Mouse (Mus musculus) hindbrain, embryonic 13.5 days (tissue): ENCODE measurements at regions not wholly inside any gene's neighbourhood (a gene's known extent, or its start where the extent isn't known, plus 50 kb on each side); places are given as distances from the start of the nearest gene placed in this dataset.

Experiments
- ATAC-seq: fragments of 200-750 bp; cut with Nextera tagmentation; 2 replicates; pipeline ENCODE4 v1.8.0; 2017; ENCODE audit warnings: moderate TSS enrichment; ENCODE audit not compliant: low FRiP score
- H3K27ac ChIP-seq: fragments of 300-500 bp; sonication (generic); 2 replicates; pipeline ENCODE4 v1.5.1; 2015; ENCODE audit warnings: inconsistent platforms, mild to moderate bottlenecking, moderate library complexity
- H3K27me3 ChIP-seq: fragments of 300-500 bp; sonication (generic); 2 replicates; pipeline ENCODE4 v1.6.1; 2015; ENCODE audit warnings: mild to moderate bottlenecking, inconsistent platforms
- H3K36me3 ChIP-seq: fragments of 300-500 bp; sonication (generic); 2 replicates; pipeline ENCODE4 v1.6.1; 2015; ENCODE audit warnings: mild to moderate bottlenecking, inconsistent platforms
- H3K4me1 ChIP-seq: fragments of 300-500 bp; sonication (generic); replicated peaks from 2 replicates; pipeline ENCODE4 v1.6.1; 2015; ENCODE audit warnings: inconsistent platforms
- H3K4me2 ChIP-seq: fragments of 300-500 bp; sonication (generic); 2 replicates; pipeline ENCODE4 v1.6.1; 2015; ENCODE audit warnings: inconsistent platforms, mild to moderate bottlenecking, moderate library complexity
- H3K4me3 ChIP-seq: fragments of 300-500 bp; sonication (generic); 2 replicates; pipeline ENCODE4 v1.5.1; 2015; ENCODE audit warnings: mild to moderate bottlenecking, inconsistent platforms
- H3K9ac ChIP-seq: fragments of 300-500 bp; sonication (generic); 2 replicates; pipeline ENCODE4 v1.6.1; 2015; ENCODE audit warnings: mild to moderate bottlenecking, inconsistent platforms
- H3K9me3 ChIP-seq: fragments of 300-500 bp; sonication (generic); 2 replicates; pipeline ENCODE4 v1.6.1; 2016; ENCODE audit warnings: inconsistent platforms
- WGBS: fragments of 180-500 bp; shearing (Covaris S2); methylation state at CpG from one replicate; pipeline ENCODE4 v1.1.7; 2015; 5-methylcytosine and 5-hydroxymethylcytosine counted together

DNA sequence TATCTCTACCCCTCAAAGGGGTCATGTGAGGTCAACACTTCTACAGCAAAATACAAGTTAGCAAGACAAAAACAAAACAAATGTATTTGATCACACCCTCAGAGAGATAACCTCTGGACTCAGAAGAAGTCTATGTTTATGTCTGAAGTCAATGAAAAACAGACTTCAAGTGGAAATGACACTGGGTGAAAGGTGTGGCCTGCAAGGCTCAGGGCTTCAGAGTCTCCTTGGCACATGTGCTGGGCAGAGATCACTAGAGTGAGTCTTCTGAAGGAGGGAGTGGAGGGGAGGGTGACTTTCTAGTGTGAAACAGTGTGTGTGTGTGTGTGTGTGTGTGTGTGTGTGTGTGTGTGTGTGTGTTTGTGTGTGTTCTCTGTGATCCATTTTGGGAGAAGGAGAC, 68.2 kb downstream of the Il12a start:
- no peaks in the 10 kb centered on the region for H3K27me3 ChIP-seq
- H3K36me3 ChIP-seq, result no peaks in the 10 kb centered on the region
- H3K4me3 ChIP-seq, result no peak overlapping the region
- H3K4me2 ChIP-seq, result no peak overlapping the region
- H3K4me1 ChIP-seq, result 0 out of 2 replicates have a peak, but pooled peaks cover 4% of the 10 kb centered on the region
- no peaks in the 10 kb centered on the region for H3K9me3 ChIP-seq
- H3K27ac ChIP-seq, result no peak overlapping the region
- H3K9ac ChIP-seq, result no peak overlapping the region
- no peak for ATAC-seq

DNA sequence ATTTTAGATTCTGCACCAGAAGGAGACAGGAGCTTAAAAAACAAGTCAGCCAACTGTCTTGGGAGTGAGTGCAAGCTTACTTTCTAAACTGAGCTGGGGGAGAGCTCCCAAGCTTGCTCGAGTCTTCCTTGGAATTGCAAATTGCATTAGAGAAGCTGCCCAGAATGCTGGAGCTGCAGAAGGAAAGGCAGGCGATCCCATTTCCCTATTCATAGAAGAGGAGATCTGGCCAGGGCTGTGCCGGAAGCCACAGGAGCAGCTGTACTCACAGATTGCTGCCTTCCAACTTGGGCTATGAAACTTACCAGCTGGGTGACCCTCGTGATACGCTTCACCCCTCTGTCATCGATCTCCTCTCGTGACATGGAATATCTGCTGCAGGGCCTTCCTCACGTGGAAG, 68.9 kb downstream of the Il12a start:
- 65% methylated on average over 8 of the region's 8 CpGs for WGBS
- ATAC-seq, result no peak

DNA sequence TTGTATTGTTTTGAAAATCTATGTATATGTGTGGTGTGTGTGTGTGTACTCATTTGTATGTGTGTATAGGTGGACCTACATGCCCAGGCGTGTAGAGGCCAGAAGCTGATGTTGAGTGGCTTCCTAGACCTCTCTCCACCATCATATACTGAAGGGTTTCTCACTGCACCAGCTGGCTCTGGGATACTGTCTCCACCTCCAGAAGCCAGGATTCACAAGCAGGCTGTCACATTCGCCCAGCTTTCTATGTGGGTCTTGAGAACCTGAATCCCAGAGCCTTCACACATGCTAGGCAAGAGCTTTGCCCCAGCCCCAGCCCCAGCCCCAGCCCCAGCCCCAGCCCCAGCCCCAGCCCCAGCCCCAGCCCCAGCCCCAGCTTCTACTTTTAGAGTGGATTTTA, 70.4 kb downstream of the Il12a start:
- 75% methylated on average over 2 of the region's 2 CpGs for whole genome bisulfite sequencing
- H3K9me3 ChIP-seq, result no peaks in the 10 kb centered on the region
- 0 out of 2 replicates have a peak, but pooled peaks cover 4% of the 10 kb centered on the region for H3K4me1 ChIP-seq
- no peak for ATAC-seq
- H3K9ac ChIP-seq, result no peak overlapping the region
- H3K27ac ChIP-seq, result no peak overlapping the region
- no peak overlapping the region for H3K4me3 ChIP-seq
- H3K36me3 ChIP-seq, result no peaks in the 10 kb centered on the region
- H3K27me3 ChIP-seq, result no peaks in the 10 kb centered on the region
- H3K4me2 ChIP-seq, result no peak overlapping the region

More for the DNA sequence above, 68.9 kb downstream of the Il12a start:
- no peaks in the 10 kb centered on the region for H3K27me3 ChIP-seq
- no peak overlapping the region for H3K4me3 ChIP-seq
- H3K9ac ChIP-seq, result no peak overlapping the region
- no peak overlapping the region for H3K4me2 ChIP-seq
- H3K27ac ChIP-seq, result no peak overlapping the region
- no peaks in the 10 kb centered on the region for H3K9me3 ChIP-seq
- 0 out of 2 replicates have a peak, but pooled peaks cover 4% of the 10 kb centered on the region for H3K4me1 ChIP-seq
- no peaks in the 10 kb centered on the region for H3K36me3 ChIP-seq

DNA sequence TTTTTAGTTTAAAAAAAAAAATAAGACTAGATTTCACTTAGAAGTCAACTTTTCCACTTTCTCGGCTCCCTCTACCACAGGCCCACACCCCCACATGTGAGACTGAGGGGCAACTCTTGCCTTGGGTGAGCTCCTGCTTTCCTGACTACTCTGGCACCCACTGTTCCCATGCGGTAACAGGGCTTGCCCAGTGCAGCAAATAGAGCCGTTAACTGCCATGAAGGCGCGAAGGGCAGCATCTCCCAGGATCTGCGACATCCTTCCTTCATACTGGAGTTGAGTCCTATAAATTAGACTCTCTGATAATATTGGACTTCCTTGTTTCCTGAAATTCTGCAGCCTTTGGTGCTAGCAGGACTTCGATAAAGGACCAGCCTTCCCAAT, 70.8 kb downstream of the Il12a start:
- no peaks in the 10 kb centered on the region for H3K27me3 ChIP-seq
- H3K4me3 ChIP-seq, result no peak overlapping the region
- 74% methylated on average over 7 of the region's 7 CpGs for WGBS
- H3K4me2 ChIP-seq, result no peak overlapping the region
- no peak overlapping the region for H3K27ac ChIP-seq
- no peak overlapping the region for H3K9ac ChIP-seq
- no peaks in the 10 kb centered on the region for H3K36me3 ChIP-seq
- no peaks in the 10 kb centered on the region for H3K9me3 ChIP-seq
- ATAC-seq, result no peak
- 0 out of 2 replicates have a peak, but pooled peaks cover 4% of the 10 kb centered on the region for H3K4me1 ChIP-seq

DNA sequence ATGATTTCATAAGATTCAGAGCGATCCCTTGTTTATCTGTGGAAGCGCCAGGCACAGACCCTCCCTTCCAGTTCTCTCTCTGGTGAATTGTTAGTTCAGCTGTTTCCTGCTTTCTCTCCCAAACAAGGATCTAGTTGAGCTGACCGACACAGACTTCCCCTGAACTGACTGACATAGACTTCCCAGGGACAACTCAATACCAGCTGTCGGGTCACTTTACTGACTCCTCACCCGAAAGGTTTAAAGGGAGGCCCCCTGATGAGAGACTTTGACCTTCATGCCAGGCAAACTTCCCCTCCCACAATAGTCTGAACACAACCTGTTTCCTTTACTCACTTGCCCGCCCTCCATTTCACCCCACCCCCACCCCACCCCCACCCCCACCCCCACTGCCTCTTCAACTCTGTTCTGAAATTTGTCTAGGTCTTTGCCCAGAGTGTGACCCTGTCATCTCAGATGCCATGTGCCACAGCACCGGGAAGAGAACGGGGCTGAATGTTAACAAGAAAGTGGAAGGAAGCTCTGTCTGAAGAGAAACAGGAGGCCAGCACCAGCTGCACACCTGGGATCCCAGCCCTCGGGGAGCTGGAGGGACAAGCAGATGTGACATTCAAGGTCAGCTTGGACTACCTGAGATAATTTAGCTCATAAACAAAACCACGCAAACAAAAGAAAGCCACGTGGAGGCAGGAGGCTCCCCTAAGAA, 71.3 kb downstream of the Il12a start:
- H3K4me2 ChIP-seq, result no peak overlapping the region
- H3K27me3 ChIP-seq, result no peaks in the 10 kb centered on the region
- 43% methylated on average over 11 of the region's 11 CpGs for WGBS
- no peaks in the 10 kb centered on the region for H3K36me3 ChIP-seq
- H3K27ac ChIP-seq, result no peak overlapping the region
- H3K4me1 ChIP-seq, result 0 out of 2 replicates have a peak, but pooled peaks cover 4% of the 10 kb centered on the region
- H3K9ac ChIP-seq, result no peak overlapping the region
- H3K9me3 ChIP-seq, result no peaks in the 10 kb centered on the region
- no peak for ATAC-seq
- H3K4me3 ChIP-seq, result no peak overlapping the region

DNA sequence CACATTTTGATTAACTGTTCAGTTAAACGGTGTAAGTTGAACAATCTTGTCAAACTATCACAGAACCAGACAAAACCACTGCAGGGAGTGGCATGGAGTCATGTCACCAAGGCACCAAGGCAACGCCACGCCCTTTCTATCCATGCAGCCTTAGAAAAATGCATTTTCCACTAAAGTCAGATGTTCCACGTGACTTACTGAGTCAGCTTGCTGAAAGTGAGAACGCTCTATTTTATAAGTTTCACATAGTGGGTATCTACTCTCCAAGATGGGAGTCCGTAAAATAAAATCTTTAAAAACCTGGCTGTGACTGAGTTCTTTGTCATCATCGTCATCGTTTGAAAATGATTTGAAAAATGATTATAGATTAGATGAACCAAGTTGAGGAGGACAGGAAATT, 72.5 kb downstream of the Il12a start:
- H3K9me3 ChIP-seq, result no peaks in the 10 kb centered on the region
- no peak overlapping the region for H3K27ac ChIP-seq
- H3K4me3 ChIP-seq, result no peak overlapping the region
- no peak overlapping the region for H3K9ac ChIP-seq
- ATAC-seq, result no peak
- H3K36me3 ChIP-seq, result no peaks in the 10 kb centered on the region
- H3K4me1 ChIP-seq, result 0 out of 2 replicates have a peak, but pooled peaks cover 4% of the 10 kb centered on the region
- WGBS, result 93% methylated on average over 8 of the region's 8 CpGs
- H3K27me3 ChIP-seq, result no peaks in the 10 kb centered on the region
- H3K4me2 ChIP-seq, result no peak overlapping the region

DNA sequence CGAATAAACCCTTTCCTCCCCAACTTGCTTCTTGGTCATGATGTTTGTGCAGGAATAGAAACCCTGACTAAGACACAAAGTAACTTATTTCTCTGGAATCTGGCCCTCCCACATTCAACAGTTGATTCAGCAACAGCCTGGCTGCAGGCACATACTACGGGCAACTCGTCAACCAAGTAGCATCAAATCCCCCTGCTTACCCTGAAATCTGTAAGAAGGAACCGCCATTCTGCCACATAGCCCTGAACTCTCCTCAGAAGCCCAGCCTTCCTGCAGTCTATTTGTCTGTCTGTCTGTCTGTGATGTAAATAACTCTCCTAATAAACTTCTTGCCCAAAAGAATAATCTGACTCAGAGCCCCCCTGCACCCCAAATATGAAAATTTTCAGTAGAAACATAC, 73.9 kb downstream of the Il12a start:
- H3K9ac ChIP-seq, result no peak overlapping the region
- no peak overlapping the region for H3K4me2 ChIP-seq
- H3K27me3 ChIP-seq, result no peaks in the 10 kb centered on the region
- H3K4me1 ChIP-seq, result 0 out of 2 replicates have a peak, but pooled peaks cover 4% of the 10 kb centered on the region
- no peaks in the 10 kb centered on the region for H3K36me3 ChIP-seq
- no peak overlapping the region for H3K4me3 ChIP-seq
- WGBS, result 95% methylated on average over 4 of the region's 4 CpGs
- no peak for ATAC-seq
- no peaks in the 10 kb centered on the region for H3K9me3 ChIP-seq
- no peak overlapping the region for H3K27ac ChIP-seq

DNA sequence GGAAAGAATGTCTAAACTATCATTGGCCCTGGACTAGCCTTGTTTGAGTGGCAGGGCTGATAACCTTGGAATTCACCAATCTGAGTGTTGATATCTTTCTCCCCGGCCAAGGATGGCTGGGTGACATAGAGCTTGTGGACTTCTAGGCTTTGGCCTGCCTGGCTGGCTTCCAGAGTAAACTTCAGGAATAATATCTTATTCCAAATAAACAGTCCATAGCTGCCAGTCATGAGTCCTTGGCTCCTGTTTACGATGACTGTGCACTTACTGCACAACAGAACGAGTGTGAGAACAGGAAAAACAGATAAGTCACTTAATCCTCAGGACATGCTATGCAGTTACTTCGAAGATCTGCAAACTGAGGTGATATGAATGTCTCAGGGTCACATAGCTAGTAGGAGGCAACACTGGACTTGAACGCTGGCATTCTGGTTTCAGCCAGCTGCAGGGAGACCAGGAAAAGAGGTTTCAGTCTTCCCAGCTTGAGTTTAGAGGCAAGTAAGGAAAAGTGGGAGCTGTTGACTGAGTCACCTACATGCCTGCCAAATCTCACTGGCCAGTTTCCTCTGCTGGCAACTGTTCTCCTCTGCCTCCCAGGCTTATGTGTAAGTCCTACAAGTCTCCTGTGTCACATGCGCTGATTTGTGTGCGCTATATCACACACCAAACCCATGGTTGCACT, 74.6 kb downstream of the Il12a start:
- Histone ChIP-seq H3K9ac (no peak overlapping the region), H3K27me3 (no peaks in the 10 kb centered on the region), H3K9me3 (no peaks in the 10 kb centered on the region), H3K27ac (no peak overlapping the region), H3K4me2 (no peak overlapping the region), H3K4me3 (no peak overlapping the region), H3K4me1 (0 out of 2 replicates have a peak, but pooled peaks cover 4% of the 10 kb centered on the region), H3K36me3 (no peaks in the 10 kb centered on the region)
- no peak for ATAC-seq
- WGBS, result 88% methylated on average over 7 of the region's 7 CpGs

DNA sequence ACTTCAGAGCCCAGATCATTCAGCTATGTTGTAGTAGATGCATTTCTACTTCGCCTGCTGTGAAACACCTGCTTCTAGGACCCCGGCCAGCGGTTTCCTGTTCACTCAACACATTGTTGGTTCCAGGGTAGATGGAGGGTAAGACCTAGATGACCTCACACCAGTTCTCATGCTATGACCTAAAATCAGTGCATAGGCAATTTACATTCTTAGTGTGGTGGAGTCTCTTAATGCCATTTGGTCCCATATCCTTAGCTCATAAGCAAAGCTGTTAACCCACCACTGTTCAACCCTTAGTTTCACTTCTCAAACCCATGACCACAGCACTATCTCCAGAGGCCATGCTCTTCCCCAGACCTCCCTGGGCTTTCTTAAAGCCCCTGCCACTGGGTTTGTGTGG, 81.1 kb downstream of the Il12a start:
- H3K27me3 ChIP-seq, result no peaks in the 10 kb centered on the region
- no peaks in the 10 kb centered on the region for H3K9me3 ChIP-seq
- H3K36me3 ChIP-seq, result no peaks in the 10 kb centered on the region
- H3K4me1 ChIP-seq, result no peaks in the 10 kb centered on the region
- no peak overlapping the region for H3K9ac ChIP-seq
- H3K27ac ChIP-seq, result no peak overlapping the region
- no peak overlapping the region for H3K4me3 ChIP-seq
- 90% methylated on average over 3 of the region's 3 CpGs for WGBS
- no peak overlapping the region for H3K4me2 ChIP-seq
- no peak for ATAC-seq

DNA sequence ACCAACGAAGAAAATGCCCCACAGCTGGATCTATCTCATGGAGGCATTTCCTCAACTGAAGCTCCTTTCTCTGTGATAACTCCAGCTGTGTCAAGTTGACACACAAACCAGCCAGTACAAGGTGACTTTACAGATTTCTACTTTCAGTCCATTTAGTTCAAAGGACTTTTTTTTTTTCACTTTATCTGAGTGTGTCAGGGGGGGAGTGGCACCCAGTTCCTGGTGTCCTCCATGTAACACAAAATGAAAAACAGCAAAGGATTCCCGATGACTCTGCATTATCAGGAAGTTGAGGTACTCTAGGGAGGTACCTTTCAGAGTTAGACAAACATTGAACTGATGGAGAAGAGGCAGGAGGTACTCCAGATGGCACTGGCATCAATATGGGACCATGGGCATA, 87.4 kb downstream of the Il12a start:
- Histone ChIP-seq H3K27ac (no peak overlapping the region), H3K4me2 (no peak overlapping the region), H3K9me3 (no peaks in the 10 kb centered on the region), H3K4me3 (no peak overlapping the region), H3K27me3 (no peaks in the 10 kb centered on the region), H3K36me3 (no peaks in the 10 kb centered on the region), H3K4me1 (0 out of 2 replicates have a peak, but pooled peaks cover 4% of the 10 kb centered on the region), H3K9ac (no peak overlapping the region)
- no peak for ATAC-seq
- WGBS, result 72% methylated on average over 2 of the region's 2 CpGs

DNA sequence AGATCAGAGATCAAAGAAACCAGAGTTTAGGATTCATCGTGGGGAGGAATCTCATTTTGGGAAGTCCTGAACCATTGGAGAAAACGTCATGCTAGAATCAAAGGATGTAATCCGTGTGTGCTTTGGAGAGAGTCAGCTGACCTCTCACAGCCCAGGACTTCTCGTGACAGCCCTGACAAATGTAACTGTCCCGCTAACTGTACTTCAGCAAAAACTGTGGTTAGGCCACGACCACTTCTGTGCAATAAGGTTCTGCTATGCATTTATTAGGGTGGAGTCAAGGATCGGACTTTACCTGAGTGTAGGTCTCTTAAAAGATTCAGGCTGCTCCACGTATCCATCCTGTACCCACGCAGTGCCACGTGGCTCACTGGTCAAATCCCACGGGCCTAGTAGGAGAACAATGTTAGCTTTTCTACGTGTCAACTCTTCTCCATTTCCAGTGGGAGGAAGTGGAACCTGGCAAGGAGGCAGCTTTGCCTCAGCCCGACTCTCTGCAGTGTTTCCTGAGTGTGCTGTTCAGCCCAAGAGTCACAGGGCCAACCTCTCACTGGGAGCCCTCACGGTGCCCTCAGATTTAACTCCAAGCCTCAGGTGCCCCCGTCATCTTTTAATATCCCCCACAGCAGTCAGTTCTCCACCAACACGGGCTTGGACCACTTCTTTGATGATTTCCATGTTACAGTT, 88.1 kb downstream of the Il12a start:
- H3K4me1 ChIP-seq, result 0 out of 2 replicates have a peak, but pooled peaks cover 4% of the 10 kb centered on the region
- WGBS, result 86% methylated on average over 16 of the region's 16 CpGs
- H3K9ac ChIP-seq, result no peak overlapping the region
- no peak for ATAC-seq
- H3K4me2 ChIP-seq, result no peak overlapping the region
- no peaks in the 10 kb centered on the region for H3K9me3 ChIP-seq
- H3K27me3 ChIP-seq, result no peaks in the 10 kb centered on the region
- no peaks in the 10 kb centered on the region for H3K36me3 ChIP-seq
- no peak overlapping the region for H3K27ac ChIP-seq
- no peak overlapping the region for H3K4me3 ChIP-seq

DNA sequence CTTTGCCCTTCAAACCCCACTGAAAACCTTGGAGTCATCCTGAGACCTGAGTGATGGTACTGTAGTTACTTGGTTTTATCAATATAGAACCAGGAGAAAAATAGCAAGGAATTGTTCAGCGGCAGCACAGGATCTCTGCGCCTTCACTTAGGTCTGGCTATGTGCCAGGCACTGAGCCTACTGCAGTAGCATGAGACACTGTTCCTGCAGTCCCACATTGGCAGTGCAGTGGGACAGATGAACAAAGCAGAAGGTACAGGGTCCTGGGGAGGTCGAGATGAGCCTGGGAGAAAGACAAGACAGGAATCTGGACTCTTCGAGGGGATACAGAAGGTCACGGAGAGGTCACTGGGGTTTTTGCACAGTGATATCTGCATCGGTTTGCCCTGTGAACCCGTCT, 88.5 kb upstream of the 1110032F04Rik start:
- Histone ChIP-seq H3K9ac (no peak overlapping the region), H3K36me3 (no peaks in the 10 kb centered on the region), H3K27ac (no peak overlapping the region), H3K4me2 (no peak overlapping the region), H3K4me3 (no peak overlapping the region), H3K9me3 (no peaks in the 10 kb centered on the region), H3K27me3 (no peaks in the 10 kb centered on the region), H3K4me1 (0 out of 2 replicates have a peak, but pooled peaks cover 4% of the 10 kb centered on the region)
- ATAC-seq, result no peak
- 41% methylated on average over 7 of the region's 7 CpGs for WGBS
